Mouse (Mus musculus): ENCODE data around the gene Gng12. TPM values are rescaled to one million over a fixed set of nuclear protein-coding genes. Genes with fewer than 3 reads are reported as not detected.
"Not testable (repeated sequence)": the region's sequence is repeated elsewhere in the genome, so short reads cannot be mapped to it uniquely, and the experiment has no call there.

The Gng12 gene
- 100 to 1,000 TPM in 1 of 2 experiments, 10 to 100 TPM in 1; 84.1 to 103 TPM for total RNA-seq (2021)
- long read RNA-seq, experiment 1, full-length matches to known transcripts = 17 of 21 reads
- long read RNA-seq, experiment 1, partial matches to known transcripts = 0 of 21 reads
- long read RNA-seq, experiment 1, other reads (novel, unspliced or antisense) = 4 of 21 reads
- long read RNA-seq, experiment 2, full-length matches to known transcripts = 51 of 77 reads
- long read RNA-seq, experiment 2, partial matches to known transcripts = 21 of 77 reads
- long read RNA-seq, experiment 2, other reads (novel, unspliced or antisense) = 5 of 77 reads

DNA sequence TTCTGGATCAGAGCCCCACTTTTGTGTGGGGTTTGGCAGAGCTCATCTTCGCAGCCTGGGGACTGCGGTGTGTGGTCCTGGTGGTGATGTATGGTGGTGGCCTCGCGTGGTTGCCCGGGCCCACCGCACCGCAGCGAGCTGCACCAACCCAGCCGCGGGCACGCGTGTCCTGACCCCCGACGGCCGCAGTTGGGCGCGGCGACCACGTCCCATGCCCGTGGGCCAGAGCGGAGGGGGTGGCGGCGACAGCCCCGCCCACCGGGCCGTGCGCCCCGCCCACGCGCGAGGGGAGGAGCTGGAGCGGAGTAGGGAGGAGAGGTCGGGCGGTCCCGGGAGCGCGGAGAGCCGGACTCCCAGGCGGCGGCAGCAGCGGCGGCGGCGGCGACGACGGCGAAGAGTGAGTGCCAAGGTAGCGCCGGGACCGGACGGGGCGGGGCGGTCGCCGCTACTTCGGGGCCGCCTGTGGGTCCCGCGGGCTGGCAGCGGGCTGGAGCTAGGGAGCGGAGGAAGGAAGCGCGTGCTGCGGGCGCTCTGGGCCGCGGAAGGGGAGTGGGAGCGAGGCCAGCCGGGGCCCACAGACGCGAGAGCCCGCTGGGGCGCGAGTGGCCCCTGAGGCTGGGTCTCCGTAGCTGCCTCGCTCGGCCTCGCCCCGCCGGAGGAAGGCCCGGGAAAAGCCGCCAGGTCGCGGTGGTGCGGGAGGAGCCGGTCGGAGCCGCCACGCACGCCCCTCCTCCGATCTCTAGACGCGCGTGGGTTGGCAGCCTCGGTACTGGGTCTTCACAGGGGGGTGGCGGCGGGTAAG, at the start of gene Gng12:
Gng12 (plus strand) TSS at position 279 of the 802 bp plus-strand sequence.
- peak; percentile 75 to 78 for DNase-seq (ENCODE audit: low spot score in 2 of 2)

DNA sequence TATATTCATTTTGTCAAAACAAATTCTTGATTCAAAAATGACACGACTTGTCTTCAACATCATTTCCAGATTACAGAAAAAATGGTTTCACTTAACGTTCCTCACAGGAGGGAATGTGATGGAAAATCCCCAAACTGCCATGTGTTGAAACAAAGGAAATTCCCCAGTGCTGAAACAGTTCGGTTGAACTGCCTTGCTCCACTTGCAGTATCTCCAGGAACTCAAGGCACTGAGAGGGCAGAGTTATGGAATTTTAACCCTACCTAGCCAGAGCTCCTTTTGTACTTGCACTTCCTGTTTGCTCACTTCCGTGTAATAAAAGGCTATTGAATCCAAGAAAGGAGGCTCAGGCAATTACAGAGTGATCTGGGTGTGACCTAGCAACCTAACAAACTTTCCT, 47.3 kb upstream of the Gng12 start:
- no peak for DNase-seq (ENCODE audit: low spot score in 2 of 2)

DNA sequence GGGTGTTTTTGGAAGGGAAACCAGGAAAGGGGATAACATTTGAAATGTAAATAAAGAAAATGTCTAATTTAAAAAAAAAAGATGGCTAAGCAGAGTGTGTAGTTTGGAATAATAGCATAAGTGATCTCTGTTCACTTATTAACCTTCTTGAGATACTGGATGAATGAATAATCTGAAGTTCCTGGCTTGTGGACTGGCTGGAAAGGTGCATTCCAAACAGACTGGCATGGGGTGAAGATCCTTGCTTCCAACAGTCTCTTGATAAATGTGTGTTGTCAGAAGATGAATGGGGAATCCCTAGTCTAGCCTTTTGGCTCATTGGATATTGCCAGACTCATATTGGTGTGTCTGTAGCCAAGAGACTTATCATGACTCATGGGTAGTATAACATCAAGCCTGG, 40.0 kb upstream of the Gng12 start:
- DNase-seq (ENCODE audit: low spot score in 2 of 2) = no peak

DNA sequence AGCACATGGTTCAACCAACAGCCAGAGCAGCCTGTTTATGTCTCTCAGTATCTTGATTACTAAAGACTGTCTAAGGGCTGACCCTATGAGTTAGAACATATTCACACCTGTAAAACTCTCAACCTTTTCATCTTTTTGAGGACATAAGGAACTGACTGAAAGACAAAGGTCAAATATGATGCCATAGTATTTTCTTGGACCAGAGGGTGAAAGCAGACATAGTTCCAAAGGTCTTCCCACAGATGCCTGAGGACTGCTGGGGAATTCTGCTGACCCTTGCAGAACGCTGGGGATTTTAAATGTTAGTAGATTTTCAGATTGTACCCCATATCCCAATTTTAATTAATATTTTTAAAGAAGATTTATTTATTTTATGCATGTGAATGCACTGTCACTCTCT, 37.8 kb upstream of the Gng12 start:
- DNase-seq (ENCODE audit: low spot score in 2 of 2) = no peak

DNA sequence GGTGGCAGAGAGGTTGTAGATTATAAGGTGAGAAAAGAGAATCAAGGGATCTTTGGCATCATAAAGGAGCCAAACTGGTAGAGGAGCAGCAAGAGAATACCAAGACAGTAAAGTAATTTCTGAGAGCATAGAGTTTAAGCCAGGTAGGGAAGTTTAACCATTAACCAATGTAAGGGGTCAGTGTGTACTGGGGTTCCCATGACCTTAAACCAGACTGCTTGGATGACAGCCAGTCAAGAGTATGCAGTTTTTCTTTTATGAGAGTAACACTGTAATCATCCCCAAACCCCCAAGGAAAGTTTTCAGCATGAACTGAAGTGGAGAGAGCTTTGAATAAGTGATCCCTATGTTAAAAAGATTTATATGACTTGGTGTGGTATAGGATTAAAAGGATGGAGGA, 36.8 kb upstream of the Gng12 start:
- no peak for DNase-seq (ENCODE audit: low spot score in 2 of 2)

DNA sequence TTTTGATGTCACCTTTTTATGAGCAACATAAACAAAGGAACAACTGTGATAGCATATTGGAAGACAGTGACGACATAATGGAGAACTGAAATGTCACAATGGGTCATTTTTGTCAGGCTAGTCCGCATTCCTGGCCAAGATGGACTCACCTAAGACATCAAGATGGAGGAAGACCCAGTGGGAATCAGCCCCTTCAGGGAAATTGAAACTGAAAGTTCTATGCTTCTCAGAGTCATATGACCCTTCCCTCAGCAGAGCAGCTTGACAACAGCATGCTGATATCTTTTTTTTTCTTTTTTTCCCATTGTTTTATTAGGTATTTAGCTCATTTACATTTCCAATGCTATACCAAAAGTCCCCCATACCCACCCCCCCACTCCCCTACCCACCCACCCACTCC, 31.7 kb upstream of the Gng12 start:
- no peak for DNase-seq (ENCODE audit: low spot score in 2 of 2)

DNA sequence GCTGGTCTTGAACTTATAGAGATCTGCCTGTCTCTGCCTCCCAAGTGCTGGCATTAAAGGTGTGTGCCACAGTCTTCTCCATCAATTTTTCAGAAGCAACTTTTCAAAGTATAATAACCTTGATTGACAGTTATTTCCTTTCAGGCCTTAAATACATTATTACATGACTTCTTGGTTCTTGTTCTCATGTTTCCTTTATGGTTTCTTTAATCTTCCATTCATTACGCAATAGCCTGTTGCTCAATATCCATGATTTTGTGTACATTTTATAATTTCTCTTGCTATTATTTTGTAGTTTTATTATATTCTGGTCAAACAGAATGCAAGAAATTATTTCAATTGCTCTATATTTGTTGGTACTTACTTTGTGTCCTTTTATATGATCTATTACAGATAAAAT, 29.9 kb upstream of the Gng12 start:
- no peak for DNase-seq (ENCODE audit: low spot score in 2 of 2)

DNA sequence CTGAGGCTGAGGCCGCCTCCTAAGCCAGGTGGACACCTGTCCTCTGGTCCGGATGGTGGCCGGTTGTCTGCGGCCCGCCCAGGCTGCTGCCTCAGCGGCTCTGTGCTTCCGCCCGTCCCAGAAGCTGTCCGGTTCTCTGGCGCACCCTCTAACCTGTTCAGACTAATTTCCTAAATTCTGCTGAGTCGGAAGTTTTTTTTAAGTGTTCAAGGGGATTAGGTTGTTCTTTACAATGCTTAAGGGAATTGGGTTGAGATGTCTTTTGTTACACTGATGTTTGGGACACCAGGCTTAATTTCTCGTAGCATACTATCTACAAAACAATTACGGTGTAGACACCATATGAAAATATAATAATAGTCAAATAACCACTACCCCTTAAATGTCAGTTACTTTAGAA, 19.1 kb upstream of the Gng12 start:
- not testable (repeated sequence) for DNase-seq (ENCODE audit: low spot score in 2 of 2)

DNA sequence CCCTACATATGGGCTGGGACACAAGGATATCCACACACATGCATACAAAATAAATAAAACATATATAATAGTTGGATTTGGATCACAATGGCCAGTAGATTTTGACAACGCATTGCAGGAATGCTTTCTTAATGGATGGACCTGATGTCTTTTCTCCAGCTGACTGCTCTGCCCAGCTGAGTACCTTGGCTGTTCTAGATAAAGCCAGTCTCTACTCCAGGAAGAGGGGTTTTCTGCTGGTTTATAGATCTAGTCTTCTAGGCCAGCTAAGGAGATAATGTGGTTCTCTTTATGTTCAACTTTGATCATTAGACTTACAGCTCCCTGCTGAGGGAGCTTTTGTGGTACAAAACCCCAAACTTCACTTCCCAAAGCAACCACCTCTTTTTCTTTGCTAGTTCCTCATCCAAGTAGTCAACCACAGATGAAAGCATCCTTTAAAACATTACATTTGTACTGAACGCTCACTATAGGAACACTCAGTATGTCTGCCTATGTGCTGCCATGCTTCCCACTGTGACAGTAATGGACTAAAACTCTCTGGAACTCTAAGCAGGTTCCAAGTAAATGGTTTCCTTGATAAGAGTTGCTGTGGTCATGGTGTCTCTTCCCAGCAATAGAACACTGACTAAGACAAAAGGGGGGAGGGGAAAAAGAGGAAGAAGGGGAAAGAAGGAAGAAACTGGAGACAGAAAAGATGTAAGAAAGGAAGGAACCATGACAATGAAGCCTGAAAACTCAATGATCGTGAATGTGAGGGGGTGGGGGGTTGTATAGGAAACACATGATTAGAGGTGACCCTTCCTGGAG, 5.6 kb upstream of the Gng12 start:
- no peak for DNase-seq (ENCODE audit: low spot score in 2 of 2)

DNA sequence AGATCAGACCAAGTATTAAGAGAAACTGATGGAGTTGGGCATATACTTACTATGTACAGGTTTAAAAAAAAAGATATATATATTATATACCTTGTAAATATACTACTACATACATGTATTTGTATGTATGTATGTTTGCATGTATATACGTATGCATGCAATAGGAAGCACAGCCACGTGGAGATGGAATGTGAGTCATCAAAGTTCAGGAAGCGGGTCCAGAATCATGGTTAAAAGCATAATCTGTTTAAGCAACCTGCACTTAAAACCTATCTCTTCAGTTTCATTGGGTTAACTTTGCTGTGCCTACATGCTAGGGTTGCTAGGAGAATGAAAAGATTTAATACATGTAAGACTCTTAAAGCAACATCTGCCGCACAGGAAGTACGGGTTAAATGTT, 2.2 kb upstream of the Gng12 start:
- no peak for DNase-seq (ENCODE audit: low spot score in 2 of 2)

DNA sequence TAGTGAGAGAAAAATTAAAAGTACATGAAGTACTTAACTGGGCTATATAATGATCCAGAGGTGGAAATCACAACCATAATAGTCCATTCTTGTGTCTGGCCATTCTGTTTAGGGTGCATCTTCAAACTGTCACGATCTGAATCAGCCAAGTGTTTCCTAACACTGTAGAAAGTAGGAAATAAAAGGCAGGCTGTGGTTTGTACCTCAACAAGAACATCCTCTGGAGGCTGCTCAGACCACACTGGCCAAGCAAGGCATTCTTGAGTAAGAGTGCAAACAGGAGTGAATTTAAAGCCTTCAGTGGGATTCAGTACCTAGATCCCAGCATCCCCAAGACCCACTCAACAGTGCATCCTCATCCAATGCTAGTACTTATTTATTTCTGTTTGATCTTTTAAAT, 1.2 kb upstream of the Gng12 start:
- DNase-seq (ENCODE audit: low spot score in 2 of 2) = no peak

DNA sequence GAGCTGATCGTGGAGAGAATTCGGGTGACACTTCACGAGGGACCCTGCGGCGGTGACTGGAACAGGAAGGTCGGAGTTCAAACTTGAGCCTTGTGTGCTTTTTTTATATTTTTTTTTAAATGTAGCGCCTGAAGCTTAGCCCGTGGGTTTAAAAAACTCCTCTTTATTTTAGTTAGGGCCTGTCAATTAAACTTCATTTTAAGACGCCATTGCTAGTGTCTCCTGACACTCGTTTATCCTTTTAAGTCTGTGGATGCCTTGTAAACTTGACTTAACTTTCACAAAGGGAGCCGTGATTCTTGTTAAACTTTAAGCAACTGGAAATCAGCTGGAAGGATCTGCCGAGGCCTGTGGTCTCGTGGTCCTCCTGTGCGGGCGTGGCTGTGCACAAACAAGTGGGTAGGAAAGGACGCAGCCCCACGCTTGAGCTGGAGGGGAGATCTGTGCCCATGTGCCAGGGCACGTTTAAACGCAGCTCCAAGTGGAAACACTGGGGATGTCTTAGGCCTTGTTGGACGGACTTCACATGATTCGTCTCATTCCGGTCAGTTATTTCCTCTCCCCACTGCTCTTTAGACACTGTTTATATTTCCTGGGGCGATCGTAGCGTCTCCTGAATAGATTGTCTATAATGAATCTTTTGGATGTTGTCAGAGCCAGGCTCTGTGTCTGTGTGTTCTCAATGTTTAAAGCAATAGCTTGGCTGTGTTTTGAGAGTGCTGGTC, 886 bp downstream of the Gng12 start:
- DNase-seq (ENCODE audit: low spot score in 2 of 2) = peak in 1 of 2 experiments; percentile 19

DNA sequence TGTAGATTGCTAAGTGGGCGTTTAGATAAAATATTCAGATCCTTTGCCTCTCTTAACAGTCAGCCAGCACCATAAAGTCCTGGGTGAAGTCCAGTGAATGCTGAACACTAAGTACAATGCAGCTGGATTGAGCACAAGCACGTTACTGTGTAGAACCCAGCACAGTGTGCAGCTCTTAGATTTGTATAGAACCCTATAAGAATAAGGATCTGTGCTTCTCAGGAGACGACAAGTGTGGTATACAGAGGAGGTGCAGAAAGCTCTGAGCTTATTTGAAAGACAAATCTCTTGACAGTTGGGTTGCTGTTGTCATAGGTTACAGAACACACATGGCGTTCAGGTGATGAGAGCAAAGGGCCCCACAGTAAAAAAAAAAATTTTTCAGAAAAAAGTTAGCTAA, 1.8 kb downstream of the Gng12 start:
- DNase-seq (ENCODE audit: low spot score in 2 of 2) = no peak

DNA sequence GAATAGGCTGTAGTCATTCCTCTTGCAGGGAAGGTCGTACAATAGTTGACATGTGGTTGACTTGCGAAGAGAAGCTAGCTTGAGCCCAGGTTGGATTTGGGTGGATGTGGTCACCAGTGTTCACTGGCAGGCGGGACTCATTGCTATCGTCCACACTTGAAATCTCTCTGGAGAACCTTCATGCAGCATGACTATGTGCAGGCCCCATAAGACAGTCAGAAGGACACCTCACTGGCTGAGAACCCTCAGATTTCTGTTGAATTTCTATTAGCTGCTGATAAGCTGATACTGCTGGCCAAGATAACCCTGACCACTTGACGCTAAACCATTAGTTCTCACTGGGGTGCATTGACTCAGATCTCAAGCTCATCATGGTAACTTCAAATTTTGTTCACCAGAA, 5.7 kb downstream of the Gng12 start:
- DNase-seq (ENCODE audit: low spot score in 2 of 2) = no peak

DNA sequence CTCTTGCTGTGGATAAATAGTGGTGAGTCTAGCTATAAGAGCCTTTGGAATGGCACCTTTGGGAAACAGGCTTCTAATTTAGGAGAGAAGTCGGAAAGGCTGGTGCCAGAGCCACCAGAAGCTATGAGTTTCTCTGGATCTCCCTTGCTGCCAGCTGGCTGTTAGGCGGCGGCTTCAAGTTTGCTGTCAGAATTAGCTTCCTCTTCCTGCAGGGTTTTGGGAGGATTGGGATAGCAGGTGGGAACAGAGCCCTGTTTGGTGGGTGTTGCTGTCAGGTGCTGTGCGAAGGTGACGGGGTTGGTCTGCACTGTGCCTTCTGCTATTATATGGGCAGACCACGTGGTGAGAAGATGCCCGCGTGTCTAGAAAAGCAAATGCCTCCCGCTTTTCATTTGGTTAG, 7.0 kb downstream of the Gng12 start:
- no peak for DNase-seq (ENCODE audit: low spot score in 2 of 2)

DNA sequence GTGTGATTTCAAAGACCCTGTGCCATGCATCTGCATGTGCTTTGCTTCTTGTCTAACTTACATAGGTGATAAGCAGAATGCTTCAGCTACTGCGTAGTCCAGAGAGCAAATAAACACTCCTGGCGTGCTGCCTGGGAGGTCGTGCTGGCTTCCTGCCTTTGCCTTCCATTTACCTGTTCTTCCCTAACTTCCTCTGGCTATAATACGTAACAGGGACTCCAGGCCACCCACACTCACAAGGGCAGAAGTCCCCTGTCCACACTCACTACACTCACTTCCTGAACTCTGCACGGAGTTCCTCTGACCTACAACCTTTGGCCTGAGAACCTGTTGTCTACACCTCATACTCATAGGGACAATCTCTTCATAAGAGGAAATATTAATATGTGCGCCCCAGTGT, 7.5 kb downstream of the Gng12 start:
- no peak for DNase-seq (ENCODE audit: low spot score in 2 of 2)

DNA sequence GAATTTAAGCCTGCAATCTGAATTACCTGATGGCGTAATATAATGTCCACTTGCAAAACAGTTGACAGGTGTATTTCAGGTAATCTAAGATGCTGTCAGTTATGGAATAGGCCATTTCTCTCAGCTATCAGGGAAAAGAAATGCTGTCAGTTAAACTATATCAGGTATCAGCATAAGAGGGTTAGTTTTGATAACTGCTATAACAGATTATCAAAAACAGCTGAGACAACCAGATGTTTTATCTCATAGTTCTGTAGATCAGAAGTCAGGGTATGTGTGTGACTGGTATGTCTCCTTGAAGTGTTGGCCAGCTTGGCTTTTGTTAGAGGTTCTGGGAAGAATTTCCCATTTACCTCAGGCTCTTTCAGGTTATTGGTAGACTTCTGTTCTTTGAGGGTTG, 10.0 kb downstream of the Gng12 start:
- no peak for DNase-seq (ENCODE audit: low spot score in 2 of 2)

DNA sequence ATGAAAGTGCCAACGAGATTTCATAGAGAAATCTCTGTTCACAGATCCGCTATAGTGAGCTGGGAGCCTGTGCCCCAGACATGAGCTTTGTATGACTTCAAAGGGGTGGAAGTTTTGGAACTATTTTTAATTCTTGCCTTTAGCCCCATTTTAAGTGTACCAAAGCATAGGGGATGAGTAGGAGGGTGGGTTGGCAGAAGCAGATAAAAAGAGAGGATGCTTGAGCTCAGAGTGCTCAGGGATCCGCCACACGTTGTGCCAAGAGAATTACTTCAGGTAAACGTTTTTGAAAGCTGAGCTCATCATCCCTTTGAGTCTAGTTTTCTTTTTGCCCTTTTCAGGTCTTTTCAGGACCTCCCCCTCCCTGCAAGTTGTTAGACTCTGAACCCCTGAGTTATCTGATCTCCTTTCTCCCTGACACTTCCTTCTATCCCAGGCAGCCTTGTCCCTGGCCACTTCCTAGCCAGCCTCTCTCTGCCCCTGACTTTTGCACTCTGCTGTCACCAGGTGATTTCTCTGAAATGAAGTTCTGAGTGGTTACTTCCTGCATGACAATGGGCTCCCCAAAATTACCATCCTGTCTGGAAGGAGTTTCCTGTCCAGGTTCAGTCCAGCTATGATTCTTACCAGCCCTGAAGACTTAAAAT, 12.3 kb downstream of the Gng12 start:
- no peak for DNase-seq (ENCODE audit: low spot score in 2 of 2)

DNA sequence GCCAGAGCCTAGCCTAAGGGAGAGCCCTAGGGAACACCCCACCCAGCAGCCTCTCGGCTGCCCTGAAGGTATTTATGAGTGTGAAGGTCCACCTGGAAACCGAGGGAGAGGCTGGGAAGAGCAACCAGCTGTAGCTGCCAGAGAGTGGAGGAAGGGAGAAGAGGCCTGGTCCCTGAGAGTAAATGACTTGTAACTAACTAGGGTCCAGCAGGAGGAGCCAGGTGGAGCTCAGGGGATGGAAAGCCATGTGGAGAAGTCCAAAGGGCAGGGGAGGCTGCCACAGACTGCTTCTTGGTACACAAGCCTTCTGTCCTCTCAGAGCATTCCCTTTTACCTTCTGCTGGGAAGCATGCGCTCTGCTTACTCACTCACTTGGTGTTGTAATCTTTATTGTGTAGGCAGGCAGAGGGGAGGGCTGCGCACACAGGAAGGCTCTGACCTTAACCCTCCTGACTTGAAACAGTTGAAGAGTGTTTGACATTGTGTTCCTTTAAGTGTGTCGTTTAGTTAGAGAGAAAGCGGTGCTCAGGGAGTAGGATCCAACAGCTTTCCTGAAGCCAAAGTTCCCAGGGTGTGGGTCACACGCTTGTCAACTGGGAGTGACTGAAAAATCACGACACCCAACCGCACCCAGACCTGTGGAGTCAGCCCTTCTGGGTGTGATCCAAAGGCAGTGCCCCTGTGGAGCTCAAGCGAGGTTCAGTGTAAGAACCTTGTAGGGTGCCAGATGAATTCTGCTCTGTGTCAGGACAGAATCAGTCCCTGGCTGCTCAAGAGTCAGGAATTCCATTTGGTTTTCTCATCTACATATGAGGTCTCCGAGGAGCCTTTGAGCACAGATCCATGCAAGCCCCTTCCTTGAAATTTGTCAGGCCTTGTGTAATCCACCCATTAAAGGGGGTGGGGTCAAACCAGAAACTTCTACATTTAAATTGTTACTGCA, 14.6 kb downstream of the Gng12 start:
- peak in 1 of 2 experiments; percentile 12 for DNase-seq (ENCODE audit: low spot score in 2 of 2)

DNA sequence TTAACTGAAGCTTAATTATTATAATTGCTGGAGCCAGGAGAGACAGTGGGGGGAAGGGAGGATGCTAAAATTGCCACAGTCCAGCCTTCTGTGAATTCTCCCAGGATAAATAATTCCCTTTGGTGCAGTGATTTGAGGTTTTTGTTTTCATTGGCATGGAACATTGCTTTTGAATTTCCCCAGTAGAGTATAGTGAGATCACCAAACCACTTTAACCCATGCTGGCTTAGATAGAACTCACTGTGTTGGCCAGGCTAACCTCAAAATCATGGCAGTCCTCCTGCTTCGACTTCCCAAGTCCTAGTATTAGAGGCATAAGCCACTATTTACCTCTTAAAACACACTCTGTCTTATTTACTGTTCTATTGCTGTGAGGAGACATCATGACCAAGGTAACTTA, 17.2 kb downstream of the Gng12 start:
- no peak for DNase-seq (ENCODE audit: low spot score in 2 of 2)

Data from adrenal gland, postnatal 4 days (tissue).